Mouse (Mus musculus) Muller cell, postnatal 12 days (primary cell): ENCODE measurements at regions not wholly inside any gene's neighbourhood (a gene's known extent, or its start where the extent isn't known, plus 50 kb on each side); places are given as distances from the start of the nearest gene placed in this dataset.
A peak's percentile ranks its signal among the peaks of the same experiment; 100 is the strongest.
"Not testable (repeated sequence)": the region's sequence is repeated elsewhere in the genome, so short reads cannot be mapped to it uniquely, and the experiment has no call there.

Experiments
- DNase-seq: peaks from one replicate; pipeline ENCODE4 v3.0.0-alpha.2; 2015; ENCODE audit errors: inconsistent ontology term

DNA sequence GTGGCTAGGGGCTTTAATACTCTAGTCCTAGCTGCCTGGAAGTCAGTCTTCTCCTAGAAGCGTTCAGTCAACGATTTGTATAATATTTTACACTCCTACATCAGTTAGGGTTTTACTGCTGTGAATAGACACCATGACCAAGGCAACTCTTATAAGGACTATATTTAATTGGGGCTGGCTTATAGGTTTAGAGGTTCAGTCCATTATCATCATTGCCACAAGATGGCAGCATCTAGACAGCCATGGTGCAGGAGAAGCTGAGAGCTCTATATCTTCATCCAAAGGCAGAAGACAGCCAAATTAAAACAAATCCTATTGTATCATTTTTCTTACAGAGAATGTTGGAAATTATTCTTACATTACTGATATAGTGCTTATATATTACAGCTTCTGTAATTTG is 167.0 kb upstream of the Ndn start:
- no peak for DNase-seq

DNA sequence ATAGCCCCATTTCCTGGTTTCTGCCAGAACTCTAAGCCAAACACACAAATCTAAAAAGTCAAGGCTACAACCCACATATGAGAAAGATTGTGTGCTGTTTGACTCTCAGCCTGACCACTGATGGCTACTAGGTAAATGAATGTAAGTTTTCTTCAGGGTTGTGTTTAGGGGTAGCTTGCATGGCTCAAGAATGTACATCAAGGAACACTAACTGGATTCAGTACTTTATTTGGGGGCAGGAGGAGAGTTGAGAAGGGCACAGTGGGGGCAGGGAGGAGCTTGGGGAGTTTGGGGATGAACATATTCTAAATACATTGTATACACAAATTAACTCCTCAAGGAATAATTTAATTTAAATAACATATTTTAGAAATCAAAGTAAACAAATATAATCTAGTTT is 137.8 kb upstream of the Ndn start:
- DNase-seq: no peak

DNA sequence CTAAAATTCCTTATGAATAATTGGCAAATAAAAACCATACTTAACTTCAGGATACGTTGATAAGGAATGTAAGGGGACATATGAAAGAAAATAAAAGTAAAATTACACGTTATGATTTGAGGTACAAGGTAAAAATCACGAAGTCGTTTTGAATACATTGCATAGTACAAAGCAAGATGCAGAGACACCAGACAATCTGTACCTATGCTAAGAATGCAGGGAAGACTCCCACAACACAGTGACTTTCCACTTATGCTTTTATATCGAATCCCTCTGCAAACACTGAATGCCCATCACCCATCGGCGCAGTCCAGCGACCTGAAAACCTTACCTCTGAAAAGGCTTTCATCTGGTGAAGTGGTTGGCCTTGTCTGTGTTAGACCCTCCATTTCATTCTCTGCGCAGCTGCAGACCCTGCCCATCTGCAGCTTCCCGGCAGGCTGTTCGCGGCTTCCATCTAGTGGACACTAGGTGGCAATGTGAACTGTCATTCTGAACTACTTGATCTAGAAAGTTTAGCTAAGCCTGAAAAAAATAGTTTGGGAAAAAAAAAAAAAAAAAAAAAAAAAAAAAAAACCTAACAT is 137.2 kb upstream of the Ndn start:
- peak; percentile 26 for DNase-seq

DNA sequence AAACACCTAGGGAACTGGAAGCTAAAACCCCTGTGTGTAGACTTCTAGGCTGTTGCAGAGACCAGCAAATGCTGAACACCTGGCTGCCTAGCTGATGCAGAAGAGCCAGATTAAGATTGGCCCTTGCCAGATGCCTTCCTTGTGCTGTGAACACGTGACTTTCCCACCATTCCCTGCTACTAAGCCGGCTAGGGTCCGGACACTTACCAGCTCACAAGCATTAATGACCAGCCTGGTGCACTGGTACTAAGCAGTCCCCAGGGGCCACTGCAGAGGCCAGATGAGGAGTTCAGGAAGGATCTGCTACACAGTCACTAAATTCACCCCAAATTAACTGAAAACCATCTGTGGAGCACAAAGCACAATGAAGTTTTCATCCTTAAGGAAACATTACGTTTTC is 121.2 kb upstream of the Ndn start:
- peak; percentile 12 for DNase-seq

DNA sequence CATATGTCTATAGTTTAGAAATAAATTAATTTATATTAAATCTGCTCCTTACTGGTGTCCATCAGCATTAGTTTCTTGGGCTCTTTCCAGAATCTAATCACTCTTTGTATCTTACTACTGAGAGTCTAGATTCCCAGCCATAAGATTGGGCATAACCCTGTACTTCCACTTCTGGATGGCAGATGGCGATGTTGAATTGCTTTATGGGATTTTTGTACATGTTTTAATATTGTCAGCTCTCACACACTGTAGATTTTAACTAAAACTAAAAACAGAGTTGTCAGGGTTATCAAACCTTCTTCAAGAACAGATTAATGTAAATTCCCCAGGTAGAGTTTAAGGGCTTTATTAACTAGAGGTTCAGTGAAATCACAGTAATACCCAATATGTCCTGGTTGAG is 118.6 kb upstream of the Ndn start:
- DNase-seq: no peak

DNA sequence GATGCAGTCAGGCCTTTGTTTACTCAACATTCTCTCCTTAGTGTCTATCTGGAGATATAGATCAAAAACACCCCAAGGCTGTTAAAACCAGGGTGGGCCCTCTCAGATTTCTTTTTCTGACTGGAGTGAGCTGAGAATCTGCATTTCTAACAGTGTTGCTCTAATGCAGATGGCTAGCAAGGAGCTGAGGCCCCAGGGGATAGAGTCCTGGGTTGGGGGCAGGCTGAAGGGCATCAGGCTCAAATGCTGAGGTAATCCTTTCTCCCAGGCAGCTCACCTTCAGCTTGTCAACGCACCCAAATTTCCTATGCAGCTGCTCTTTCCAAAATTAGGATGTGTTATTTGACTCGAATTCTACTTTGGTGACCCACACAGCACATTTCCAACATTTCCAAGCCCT is 115.7 kb upstream of the Ndn start:
- DNase-seq: no peak

DNA sequence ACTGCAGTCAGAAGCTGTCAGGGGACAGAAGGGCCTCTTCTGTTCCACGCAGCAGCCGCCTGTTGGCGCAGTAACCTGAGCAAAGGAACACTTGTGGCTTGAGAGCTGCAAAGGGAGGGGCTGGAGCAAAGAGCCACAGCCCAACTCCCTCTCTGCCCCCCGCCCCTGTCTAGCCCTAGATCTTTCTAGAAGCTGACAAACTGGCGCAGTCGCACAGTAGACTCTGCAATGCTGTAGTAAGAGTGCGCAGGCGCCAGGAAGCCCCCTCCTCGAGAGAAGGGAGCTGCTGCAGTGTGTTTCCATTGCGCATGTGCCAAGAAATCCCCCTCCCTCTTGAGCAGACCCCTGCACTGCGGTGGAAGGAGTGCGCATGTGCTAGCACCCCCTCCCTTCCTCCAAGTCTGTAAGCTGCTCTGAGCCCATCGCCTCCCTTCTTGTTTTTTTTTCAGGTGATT is 115.2 kb upstream of the Ndn start:
- DNase-seq: no peak

DNA sequence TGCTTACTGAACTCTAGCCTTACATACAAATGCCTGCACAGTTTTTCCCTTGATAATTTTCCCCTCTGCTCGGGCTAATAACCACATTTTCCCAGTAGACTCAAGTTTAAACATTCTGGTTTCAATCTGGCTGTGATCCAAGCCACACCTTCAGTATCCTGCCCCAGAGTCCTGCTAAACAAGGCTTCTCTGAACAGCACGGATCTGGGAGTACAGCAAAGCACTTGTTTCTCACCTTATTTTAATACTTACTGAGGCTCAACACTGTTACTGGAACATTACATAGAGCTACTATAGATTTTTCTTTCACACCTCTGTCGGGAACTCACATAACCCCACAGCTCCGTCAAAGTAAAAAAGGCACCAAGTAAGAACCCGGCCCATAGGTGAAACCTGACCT is 114.3 kb upstream of the Ndn start:
- no peak for DNase-seq

DNA sequence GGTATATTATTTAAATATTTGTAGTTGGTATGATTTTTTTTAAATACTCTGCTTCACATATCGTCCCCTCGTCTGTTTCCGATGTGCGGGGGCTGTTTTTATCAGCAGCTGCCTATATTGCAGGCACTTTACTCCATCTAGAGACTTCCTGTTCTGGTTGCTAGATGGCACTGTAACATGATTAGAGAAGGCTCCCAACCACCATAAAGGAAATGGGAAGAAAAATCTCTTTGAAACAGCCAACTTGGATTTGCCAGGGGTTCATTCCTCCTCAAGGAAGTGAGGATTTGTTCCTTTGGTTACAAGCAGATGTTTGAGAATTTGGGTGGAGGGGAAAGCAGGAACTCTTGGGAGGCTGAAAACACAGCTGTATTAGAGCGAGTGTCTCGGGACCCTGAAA is 112.3 kb upstream of the Ndn start:
- no peak for DNase-seq

DNA sequence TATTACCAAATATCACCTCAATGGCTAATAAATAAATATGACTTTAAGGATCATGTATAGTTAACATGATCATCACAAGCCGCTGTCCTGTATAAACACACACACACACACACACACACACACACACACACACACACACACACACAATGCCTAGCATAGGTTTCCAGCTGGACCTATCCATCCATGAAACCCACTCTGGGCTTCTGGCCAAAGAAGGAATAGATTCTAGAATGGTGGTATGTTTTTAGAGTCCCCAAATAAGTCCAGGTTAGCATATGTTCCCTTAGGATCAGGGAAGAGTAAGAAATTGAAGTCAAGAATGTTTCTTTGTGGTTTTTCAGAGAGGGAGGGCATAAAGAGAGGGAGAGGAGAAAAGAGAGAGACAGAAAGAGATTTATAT is 110.6 kb upstream of the Ndn start:
- DNase-seq: no peak

DNA sequence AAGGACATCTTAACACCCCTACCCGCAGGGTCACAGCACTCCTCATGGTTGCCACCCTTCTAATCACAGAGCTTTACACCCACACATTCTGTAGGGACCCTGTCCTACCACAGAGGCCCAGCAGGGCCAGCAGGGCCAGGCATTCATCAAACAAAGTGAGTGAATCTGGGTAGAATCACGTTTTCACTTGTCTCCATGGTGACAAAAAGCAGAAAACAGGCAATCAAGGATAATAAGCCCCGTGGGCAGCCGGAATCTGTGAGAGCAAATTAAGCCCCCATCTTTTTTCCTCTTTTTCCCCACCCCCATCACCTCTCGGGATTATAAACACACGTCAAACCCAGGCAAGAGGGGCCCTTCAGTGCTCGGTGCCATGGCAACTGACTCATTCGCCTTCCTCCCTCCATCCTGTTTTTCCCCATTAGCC is 84.7 kb upstream of the Ndn start:
- no peak for DNase-seq

DNA sequence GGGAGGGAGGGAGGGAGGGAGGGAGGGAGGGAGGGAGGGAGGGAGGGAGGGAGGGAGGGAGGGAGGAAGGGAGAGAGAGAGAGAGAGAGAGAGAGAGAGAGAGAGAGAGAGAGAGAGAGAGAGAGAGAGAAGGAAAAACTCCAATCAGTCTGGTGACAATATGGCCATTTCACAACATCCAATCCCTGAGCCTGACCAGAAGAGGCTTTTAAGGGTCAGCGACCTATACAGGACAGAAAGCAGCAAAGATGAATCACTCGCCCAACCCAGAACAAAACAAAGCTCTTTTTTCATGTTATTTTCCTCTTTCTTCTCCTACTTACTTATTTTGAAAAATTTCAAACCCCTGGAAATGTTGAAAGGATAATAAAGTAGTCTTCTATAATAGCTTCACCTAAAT is 84.2 kb upstream of the Ndn start:
- DNase-seq: not testable (repeated sequence)

DNA sequence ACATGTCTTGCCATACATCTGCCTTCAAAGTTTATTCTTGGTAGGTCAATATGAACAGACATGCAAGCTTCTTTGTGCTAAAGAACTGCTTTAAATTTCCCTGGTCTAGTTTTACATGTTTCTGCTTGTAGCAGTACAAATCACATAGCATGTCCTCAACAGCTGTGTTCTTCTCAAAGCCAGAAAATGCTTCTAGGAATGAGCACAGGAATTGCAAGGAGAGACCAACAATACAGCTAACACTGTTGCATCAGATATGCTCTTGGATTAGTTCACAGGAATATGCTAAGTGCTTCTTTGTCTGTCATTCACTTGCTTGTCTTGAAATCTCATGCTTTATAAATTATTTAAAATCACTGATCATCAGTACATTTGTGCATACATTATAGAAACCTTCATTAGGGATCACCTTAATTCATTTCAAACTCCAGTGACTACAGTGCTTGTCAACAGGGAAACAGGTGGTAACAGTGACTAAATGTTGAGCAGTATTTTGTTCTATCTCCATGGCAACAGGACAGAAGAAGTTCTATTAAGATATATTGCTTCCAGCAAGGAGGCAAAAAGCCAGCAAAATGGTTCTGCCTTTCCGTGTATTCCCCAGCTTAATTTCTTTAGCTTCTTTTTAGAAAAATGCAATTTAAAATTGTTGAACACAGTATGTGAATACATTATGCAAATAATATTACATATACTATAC is 77.1 kb upstream of the Ndn start:
- DNase-seq: no peak

DNA sequence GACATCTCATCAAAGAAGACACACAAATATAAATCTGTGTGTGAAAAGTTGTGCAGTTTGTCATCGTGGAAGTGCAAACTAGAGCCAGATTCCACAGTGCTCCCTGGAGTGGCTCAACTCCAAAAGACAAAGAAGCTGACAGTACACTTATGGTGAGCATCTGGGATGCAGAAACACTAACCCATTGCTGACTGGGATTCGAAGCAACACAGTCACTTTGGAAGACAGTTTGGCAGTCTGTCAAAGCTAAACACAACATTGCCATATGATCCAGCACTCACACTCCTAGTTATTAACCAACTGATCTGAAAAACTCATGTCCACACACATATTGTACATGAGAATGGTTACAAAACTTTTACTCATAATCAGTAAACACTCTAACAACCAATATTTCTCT is 70.2 kb upstream of the Ndn start:
- DNase-seq: no peak

DNA sequence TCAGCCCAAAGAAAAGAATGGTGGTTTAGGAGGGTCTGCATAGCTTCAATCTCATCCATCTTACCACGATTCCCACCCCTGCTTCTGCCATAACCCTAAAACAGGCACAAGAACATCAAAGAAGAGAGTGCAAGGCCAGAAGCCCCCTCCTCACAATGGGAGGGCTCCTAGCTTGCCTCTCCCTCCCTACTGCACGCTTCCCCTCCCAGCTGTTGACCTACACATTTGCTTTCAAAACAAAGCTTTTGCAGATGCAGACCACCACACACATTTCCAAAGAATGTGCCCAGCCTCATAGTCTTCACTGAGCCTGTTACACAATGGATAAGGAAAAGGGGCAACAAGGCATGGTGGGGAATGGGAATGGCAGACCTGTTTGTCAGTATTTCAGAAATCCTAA is 67.9 kb upstream of the Ndn start:
- DNase-seq: no peak

DNA sequence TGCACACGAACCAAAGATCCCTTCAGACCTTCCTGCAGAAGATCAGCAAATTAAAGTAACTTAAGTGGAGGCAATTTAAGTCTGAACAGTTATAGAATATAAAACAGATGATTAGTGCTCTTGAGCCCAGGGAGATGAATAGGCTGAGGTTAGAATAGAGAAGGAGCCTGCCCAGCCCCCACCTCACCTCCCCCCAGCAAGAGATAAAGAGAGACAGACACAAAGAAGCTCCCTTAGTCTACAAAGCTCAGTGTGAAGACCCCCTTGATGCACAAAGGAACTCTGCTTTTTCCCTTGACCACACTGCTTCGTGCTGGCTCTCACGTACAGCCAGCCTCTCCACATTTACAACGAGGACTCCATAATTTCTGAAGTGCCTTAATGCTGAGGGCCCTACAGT is 67.3 kb upstream of the Ndn start:
- no peak for DNase-seq
